Mouse (Mus musculus) right cerebral cortex, postnatal 10 days (tissue): ENCODE measurements at regions not wholly inside any gene's neighbourhood (a gene's known extent, or its start where the extent isn't known, plus 50 kb on each side); places are given as distances from the start of the nearest gene placed in this dataset.
A peak's percentile ranks its signal among the peaks of the same experiment; 100 is the strongest.

Source experiments
- DNase-seq, 2 experiments: peaks; one replicate each; pipeline ENCODE4 v3.0.0; 2021; ENCODE audit warnings: low spot score in 2 of 2

GRCm38 (mm10) chr11:26881635-26882034, 287.8 kb upstream of the Vrk2 start:
- DNase-seq, result peak in 1 of 2 experiments; percentile 15
